Mouse (Mus musculus) hindbrain, embryonic 14.5 days (tissue): ENCODE measurements around the gene Dnase2a. TPM values are rescaled to one million over a fixed set of nuclear protein-coding genes. Genes with fewer than 3 reads are reported as not detected.

Experiments used
- ATAC-seq: fragments of 200-750 bp; cut with Nextera tagmentation; 2 replicates; pipeline ENCODE4 v1.8.0; 2017; ENCODE audit warnings: moderate number of reproducible peaks, mild to moderate bottlenecking, moderate TSS enrichment, moderate library complexity; ENCODE audit not compliant: low FRiP score
- DNase-seq: peaks from one replicate; pipeline ENCODE4 v3.0.0-alpha.2; 2015; ENCODE audit warnings: low spot score
- H3K27ac ChIP-seq: fragments of 300-500 bp; sonication (generic); 2 replicates; pipeline ENCODE4 v1.5.1; 2014; ENCODE audit warnings: mild to moderate bottlenecking, moderate library complexity
- H3K27me3 ChIP-seq: fragments of 300-500 bp; sonication (generic); 2 replicates; pipeline ENCODE4 v1.6.1; 2014; ENCODE audit warnings: mild to moderate bottlenecking, low read length, mixed read lengths; ENCODE audit not compliant: control insufficient read depth, insufficient read depth
- H3K36me3 ChIP-seq: fragments of 300-500 bp; sonication (generic); replicated peaks from 2 replicates; pipeline ENCODE4 v1.6.1; 2014; ENCODE audit not compliant: control insufficient read depth, insufficient read depth
- H3K4me1 ChIP-seq: fragments of 300-500 bp; sonication (generic); replicated peaks from 2 replicates; pipeline ENCODE4 v1.6.1; 2014; ENCODE audit warnings: antibody characterized with exemption, low read length, mixed read lengths; ENCODE audit not compliant: control insufficient read depth, insufficient read depth
- H3K4me2 ChIP-seq: fragments of 300-500 bp; sonication (generic); replicated peaks from 2 replicates; pipeline ENCODE4 v1.6.1; 2014; ENCODE audit warnings: mild to moderate bottlenecking, moderate library complexity
- H3K4me3 ChIP-seq: fragments of 300-500 bp; sonication (generic); replicated peaks from 2 replicates; pipeline ENCODE4 v1.5.1; 2014; ENCODE audit warnings: mild to moderate bottlenecking, low read length
- H3K9ac ChIP-seq: fragments of 300-500 bp; sonication (generic); 2 replicates; pipeline ENCODE4 v1.6.1; 2014
- H3K9me3 ChIP-seq: fragments of 300-500 bp; sonication (generic); 2 replicates; pipeline ENCODE4 v1.6.1; 2016; ENCODE audit warnings: low read length; ENCODE audit not compliant: control insufficient read depth
- WGBS: fragments of 180-500 bp; shearing (Covaris S2); extraction: QIAGEN DNeasy Blood & Tissue Kit; methylation state at CpG from one replicate; pipeline ENCODE4 v1.1.7; 2014; 5-methylcytosine and 5-hydroxymethylcytosine counted together
- polyA plus RNA-seq: library from polyadenylated mRNA; unstranded; fragments of >200 nt; fragmentation: Nextera tagmentation; extraction: Ambion mirVana; gene quantifications from 2 replicates; pipeline ENCODE4 v1.2.1, GENCODE M21; 2014

The Dnase2a gene
- polyA plus RNA-seq, 1 experiment from 2014 or later, result 6.0 TPM

- no peak overlapping the region for H3K9ac ChIP-seq
Observed at GRCm38 (mm10) chr8:84952612-84953255, 44.4 kb downstream of the Dnase2a start.

DNA sequence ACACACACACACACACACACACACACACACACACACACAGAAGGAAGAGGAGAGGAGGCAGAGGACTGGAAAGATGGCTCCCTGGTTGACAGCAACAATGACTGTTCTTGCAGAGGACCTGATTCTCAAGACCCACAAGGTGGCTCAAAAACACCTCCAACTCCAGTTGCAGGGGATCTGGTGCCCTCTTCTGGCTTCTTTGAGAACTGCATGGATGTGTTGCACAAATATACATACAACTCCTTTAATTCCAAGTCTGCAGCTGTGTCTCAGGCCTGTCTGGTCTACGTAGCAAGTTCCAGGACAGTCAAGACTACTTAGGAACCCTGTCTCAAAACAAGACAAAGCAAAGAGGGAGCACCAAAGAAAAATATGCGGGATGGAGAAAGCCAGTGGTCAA, 48.4 kb downstream of the Dnase2a start:
- ATAC-seq (no peak), DNase-seq (peak; percentile 85)
- no peaks in the 10 kb centered on the region for H3K9me3 ChIP-seq
- no peaks in the 10 kb centered on the region for H3K4me1 ChIP-seq
- no peak overlapping the region for H3K4me2 ChIP-seq
- 48% methylated on average over 2 of the region's 2 CpGs for WGBS
- no peak overlapping the region for H3K4me3 ChIP-seq
- no peak overlapping the region for H3K9ac ChIP-seq
- peaks cover 30% of the 10 kb centered on the region for H3K36me3 ChIP-seq
- no peak overlapping the region for H3K27ac ChIP-seq
- H3K27me3 ChIP-seq, result 0 out of 2 replicates have a peak, but pooled peaks cover 7% of the 10 kb centered on the region

More at GRCm38 (mm10) chr8:84952612-84953255, 44.4 kb downstream of the Dnase2a start:
- ATAC-seq (no peak), DNase-seq (no peak)
- H3K4me2 ChIP-seq, result no peak overlapping the region
- H3K4me1 ChIP-seq, result no peaks in the 10 kb centered on the region
- peaks cover 34% of the 10 kb centered on the region for H3K27me3 ChIP-seq
- no peaks in the 10 kb centered on the region for H3K9me3 ChIP-seq
- H3K27ac ChIP-seq, result no peak overlapping the region
- no peak overlapping the region for H3K4me3 ChIP-seq
- 9% methylated on average over 18 of the region's 18 CpGs for WGBS
- peaks cover 7% of the 10 kb centered on the region for H3K36me3 ChIP-seq

- 89% methylated on average over 7 of the region's 7 CpGs for WGBS
- no peak overlapping the region for H3K4me3 ChIP-seq
- no peaks in the 10 kb centered on the region for H3K27me3 ChIP-seq
- no peak for DNase-seq
- H3K9me3 ChIP-seq, result no peaks in the 10 kb centered on the region
- no peak overlapping the region for H3K4me2 ChIP-seq
- peaks cover 30% of the 10 kb centered on the region for H3K36me3 ChIP-seq
- H3K4me1 ChIP-seq, result no peaks in the 10 kb centered on the region
- no peak overlapping the region for H3K9ac ChIP-seq
- no peak overlapping the region for H3K27ac ChIP-seq
- no peak for ATAC-seq
Observed at GRCm38 (mm10) chr8:84959811-84960210, 51.5 kb downstream of the Dnase2a start.

GRCm38 (mm10) chr8:84963952-84964351, 55.6 kb downstream of the Dnase2a start:
- no peak for DNase-seq
- 92% methylated on average over 4 of the region's 4 CpGs for WGBS
- no peak overlapping the region for H3K9ac ChIP-seq
- H3K4me1 ChIP-seq, result peaks cover 18% of the 10 kb centered on the region
- no peak for ATAC-seq
- no peak overlapping the region for H3K27ac ChIP-seq
- no peak overlapping the region for H3K4me2 ChIP-seq
- H3K27me3 ChIP-seq, result no peaks in the 10 kb centered on the region
- peaks cover 15% of the 10 kb centered on the region; the same call in 1 of the 2 replicates for H3K36me3 ChIP-seq
- H3K9me3 ChIP-seq, result no peaks in the 10 kb centered on the region
- H3K4me3 ChIP-seq, result no peak overlapping the region

DNA sequence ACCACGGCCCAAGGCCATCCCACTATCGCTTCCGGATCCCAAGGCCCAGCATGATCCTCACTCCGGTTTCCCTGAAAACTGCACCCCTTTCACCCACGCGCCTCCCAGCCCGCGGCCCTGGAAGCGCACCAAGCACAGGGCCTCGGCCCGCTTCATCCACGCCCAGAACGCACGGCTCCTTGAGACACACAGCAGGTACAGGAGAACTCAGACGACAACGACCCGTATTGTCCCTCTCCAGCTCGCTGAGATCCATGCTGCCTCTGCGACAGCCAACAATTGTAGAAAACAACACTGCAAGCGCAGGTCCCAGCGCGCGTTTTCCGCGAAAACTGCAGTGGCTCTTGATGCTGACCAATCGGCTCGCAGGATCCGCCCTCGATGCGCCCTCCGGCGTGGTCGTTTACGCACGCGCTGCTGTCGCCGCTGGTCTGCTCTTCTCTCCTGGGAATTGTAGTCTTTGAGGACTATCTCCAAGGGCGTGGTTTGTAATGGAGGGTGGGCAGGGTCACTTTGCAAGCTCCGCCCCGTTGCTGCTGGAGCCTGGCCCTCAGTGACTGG, 57.5 kb downstream of the Dnase2a start:
- H3K9ac ChIP-seq, result peak overlapping the region; percentile 74
- H3K36me3 ChIP-seq, result peaks cover 12% of the 10 kb centered on the region
- H3K4me3 ChIP-seq, result peak overlapping the region; percentile 62
- H3K9me3 ChIP-seq, result no peaks in the 10 kb centered on the region
- peak overlapping the region; percentile 95 for H3K4me2 ChIP-seq
- DNase-seq (peak; percentile 95), ATAC-seq (peak; percentile 81)
- no peaks in the 10 kb centered on the region for H3K27me3 ChIP-seq
- peak overlapping the region; percentile 69 for H3K27ac ChIP-seq
- WGBS, result under 1% methylated on average over 41 of the region's 41 CpGs
- H3K4me1 ChIP-seq, result peaks cover 23% of the 10 kb centered on the region

DNA sequence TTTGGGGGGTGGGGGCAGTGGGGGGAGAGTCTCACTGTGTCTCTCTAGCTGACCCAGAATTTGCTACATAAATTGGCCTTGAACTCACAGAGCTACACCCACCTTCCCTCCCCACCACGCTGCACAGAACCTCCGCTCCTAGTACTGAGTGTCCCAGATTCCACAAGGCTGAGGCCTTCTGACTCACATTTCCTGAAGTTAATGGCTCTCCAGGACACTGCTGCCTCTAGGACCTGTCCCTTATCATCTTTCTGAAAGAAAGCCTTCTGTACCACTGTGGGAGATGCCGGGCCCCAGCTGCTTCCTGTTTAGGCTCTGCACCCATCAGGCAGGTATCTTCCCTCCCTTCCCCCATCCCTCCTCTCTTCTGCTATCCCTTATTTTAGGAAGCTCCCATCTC, 58.2 kb downstream of the Dnase2a start:
- Histone ChIP-seq H3K9me3 (no peaks in the 10 kb centered on the region), H3K27me3 (no peaks in the 10 kb centered on the region), H3K27ac (0 out of 2 replicates have a peak overlapping the region, but pooled peaks have one; percentile 69), H3K4me2 (0 out of 2 replicates have a peak overlapping the region, but pooled peaks have one; percentile 95), H3K4me1 (peaks cover 28% of the 10 kb centered on the region), H3K36me3 (peaks cover 13% of the 10 kb centered on the region), H3K4me3 (peak overlapping the region; percentile 62), H3K9ac (no peak overlapping the region)
- ATAC-seq (no peak), DNase-seq (no peak)
- 67% methylated on average over 3 of the region's 3 CpGs for WGBS

GRCm38 (mm10) chr8:84967532-84968304, 59.4 kb downstream of the Dnase2a start:
- WGBS, result 89% methylated on average over 13 of the region's 13 CpGs
- H3K4me3 ChIP-seq, result no peak overlapping the region
- H3K4me1 ChIP-seq, result peaks cover 28% of the 10 kb centered on the region
- no peaks in the 10 kb centered on the region for H3K27me3 ChIP-seq
- H3K36me3 ChIP-seq, result peaks cover 23% of the 10 kb centered on the region
- DNase-seq (no peak), ATAC-seq (no peak)
- no peak overlapping the region for H3K27ac ChIP-seq
- peak overlapping the region; percentile 90; the same call in 1 of the 2 replicates for H3K4me2 ChIP-seq
- no peaks in the 10 kb centered on the region for H3K9me3 ChIP-seq
- H3K9ac ChIP-seq, result no peak overlapping the region

DNA sequence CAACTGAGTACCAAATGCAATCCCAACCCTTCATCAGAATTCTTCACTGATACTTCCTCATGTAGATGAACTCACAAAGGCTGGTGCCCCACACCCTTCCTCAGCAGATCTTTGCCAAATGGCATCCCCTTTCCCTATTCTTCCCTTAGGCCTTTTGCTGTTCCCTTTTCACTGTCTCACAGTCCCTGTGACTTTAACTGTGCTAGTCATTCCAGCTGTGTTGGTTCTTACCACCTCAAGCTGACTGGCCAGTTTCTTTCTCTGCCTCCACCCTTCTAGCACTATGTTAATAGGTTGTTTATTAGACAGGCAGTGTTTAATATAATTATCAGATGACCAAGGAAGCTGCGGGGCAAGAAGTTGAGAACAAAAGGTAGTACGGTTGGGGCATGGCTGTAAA, 60.3 kb downstream of the Dnase2a start:
- ATAC-seq (no peak), DNase-seq (no peak)
- H3K4me1 ChIP-seq, result peaks cover 28% of the 10 kb centered on the region

More for the DNA sequence above, 60.3 kb downstream of the Dnase2a start:
- peak overlapping the region; percentile 73 for H3K27ac ChIP-seq
- H3K36me3 ChIP-seq, result peaks cover 31% of the 10 kb centered on the region
- peak overlapping the region; percentile 90 for H3K4me2 ChIP-seq
- peak overlapping the region; percentile 60 for H3K4me3 ChIP-seq
- peak overlapping the region; percentile 93 for H3K9ac ChIP-seq
- 16% methylated on average over 2 of the region's 2 CpGs for WGBS
- no peaks in the 10 kb centered on the region for H3K9me3 ChIP-seq
- no peaks in the 10 kb centered on the region for H3K27me3 ChIP-seq
